Mouse (Mus musculus) heart, adult 2 months (tissue): Measurements from ENCODE around the gene Arcn1.

ENCODE experiments used
- CTCF ChIP-seq: fragments of 200-600 bp; IDR thresholded peaks from 2 replicates; pipeline ENCODE4 v1.8.1; 2022; ENCODE audit warnings: antibody characterized with exemption, mild to moderate bottlenecking, moderate library complexity
- EP300 ChIP-seq: fragments of 200-500 bp; IDR thresholded peaks from 2 replicates; pipeline ENCODE4 v1.6.1; 2011; ENCODE audit warnings: low read depth, low read length, control low read depth; ENCODE audit not compliant: insufficient read depth
- POLR2A ChIP-seq: fragments of 200-500 bp; IDR thresholded peaks from 2 replicates; pipeline ENCODE4 v1.6.1; 2011; ENCODE audit warnings: mild to moderate bottlenecking, low read depth, low read length, control low read depth; ENCODE audit not compliant: insufficient read depth

GRCm38 (mm10) chr9:44713080-44713479, 54.6 kb downstream of the Arcn1 start:
- TF ChIP-seq CTCF = no peak
- TF ChIP-seq EP300 = no peak
- no peak for TF ChIP-seq POLR2A
